Mouse (Mus musculus): ENCODE data around the gene Sema4a. TPM values are rescaled to one million over a fixed set of nuclear protein-coding genes. Genes with fewer than 3 reads are reported as not detected.

Gene Sema4a
- polyA plus RNA-seq (2015; fragmentation: Nextera tagmentation; extraction: Ambion mirVana), result 30.9 and 39.2 TPM in 2 replicates

DNA sequence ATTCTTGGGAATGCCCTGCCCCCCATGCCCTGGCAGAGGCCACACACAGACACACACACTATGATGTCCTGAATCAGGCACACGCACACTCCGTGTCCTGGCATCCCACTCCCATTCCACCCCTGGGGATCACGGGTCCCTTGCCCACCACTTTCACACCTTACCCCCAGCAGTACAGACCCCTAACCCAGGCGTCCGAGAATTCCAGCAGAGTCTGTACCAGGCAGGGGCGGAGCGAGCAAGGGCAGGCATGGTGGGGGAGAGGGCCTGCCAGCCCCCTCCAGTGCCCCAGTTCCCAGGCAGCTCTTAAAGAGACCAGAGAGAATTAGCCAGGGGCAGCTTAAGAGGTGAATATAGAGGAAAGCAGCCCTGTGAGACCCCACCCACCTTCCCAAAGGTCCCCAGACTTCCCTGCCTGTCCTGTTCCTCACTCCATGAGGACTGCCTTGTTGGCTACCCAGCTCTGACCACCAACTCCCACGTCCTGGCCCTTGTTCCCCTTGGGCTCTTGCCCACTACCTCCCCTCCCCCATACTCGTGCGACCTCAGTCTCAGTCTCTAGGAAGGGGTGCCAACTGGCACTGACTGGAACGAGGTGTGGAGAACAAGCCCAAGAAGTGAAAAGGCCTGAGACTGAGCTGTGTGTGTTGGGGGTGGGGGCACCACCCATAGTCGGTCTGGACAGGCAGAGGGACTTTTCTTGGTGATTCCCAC is at the start of gene Sema4a:
Gene Sema4a (minus strand): TSS at position 200 of the 714 bp plus-strand sequence.
- Histone ChIP-seq H3K27ac (no peak within 1 kb of the TSS), H3K9me3 (no peaks in the 10 kb centered on the region), H3K4me2 (replicated peaks) (no peak within 1 kb of the TSS), H3K4me1 (replicated peaks) (peaks cover 20% of the 10 kb centered on the region; the same call in 1 of the 2 replicates), H3K9ac (no peak within 1 kb of the TSS), H3K4me3 (replicated peaks) (no peak within 1 kb of the TSS), H3K36me3 (no peaks in the 10 kb centered on the region), H3K27me3 (replicated peaks) (0 out of 2 replicates have a peak, but pooled peaks cover 4% of the 10 kb centered on the region)
- 50% methylated on average over 12 of the region's 12 CpGs for WGBS
- ATAC-seq, result no peak

DNA sequence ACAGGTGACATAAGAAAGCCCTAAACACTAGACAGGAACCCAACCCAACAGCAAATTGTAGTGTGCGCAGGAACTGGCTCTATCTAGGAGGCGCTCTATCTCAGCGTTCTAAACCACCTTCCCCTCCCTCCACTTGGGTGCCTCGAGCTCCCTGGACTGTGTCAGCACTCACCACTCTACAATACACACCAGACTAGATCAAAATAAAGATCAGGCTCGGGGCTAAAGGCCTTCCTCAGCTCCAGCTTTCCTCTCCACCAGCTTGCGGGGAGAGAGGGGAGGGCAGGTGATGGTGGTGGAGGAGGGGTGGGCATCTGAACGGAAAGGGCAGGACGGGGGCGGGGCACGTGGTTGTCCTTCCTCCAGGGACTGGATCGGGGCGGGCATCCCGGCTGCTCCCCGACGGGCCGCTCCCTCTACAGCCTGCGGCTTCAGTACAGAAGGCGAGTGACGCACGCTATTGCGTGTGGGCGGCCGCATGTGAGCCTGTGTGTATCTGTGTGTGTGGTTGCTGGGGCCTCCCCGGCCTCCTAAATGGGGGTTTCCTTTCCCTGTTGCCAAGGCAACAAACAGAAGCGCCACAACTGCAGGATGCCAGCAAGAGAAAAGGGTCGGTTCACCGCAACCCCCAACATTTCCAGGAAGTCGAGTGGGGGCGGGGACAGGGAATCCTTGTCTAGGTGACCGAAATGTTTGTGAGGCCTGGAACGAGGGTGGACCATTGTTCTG is 48.9 kb upstream of the Sema4a start, which contains the start of gene Lmna:
Gene Lmna (minus strand): TSS at position 265 of the 729 bp plus-strand sequence.
- Histone ChIP-seq H3K9me3 (no peaks in the 10 kb centered on the region), H3K4me1 (replicated peaks) (peaks cover 51% of the 10 kb centered on the region), H3K27me3 (replicated peaks) (0 out of 2 replicates have a peak, but pooled peaks cover 2% of the 10 kb centered on the region), H3K9ac (peak within 1 kb of the TSS; percentile 48), H3K4me2 (replicated peaks) (peak within 1 kb of the TSS; percentile 74), H3K27ac (peak within 1 kb of the TSS; percentile 90), H3K4me3 (replicated peaks) (peak within 1 kb of the TSS; percentile 38), H3K36me3 (no peaks in the 10 kb centered on the region)
- peak; percentile 93 for ATAC-seq
- under 1% methylated on average over 31 of the region's 31 CpGs for WGBS

DNA sequence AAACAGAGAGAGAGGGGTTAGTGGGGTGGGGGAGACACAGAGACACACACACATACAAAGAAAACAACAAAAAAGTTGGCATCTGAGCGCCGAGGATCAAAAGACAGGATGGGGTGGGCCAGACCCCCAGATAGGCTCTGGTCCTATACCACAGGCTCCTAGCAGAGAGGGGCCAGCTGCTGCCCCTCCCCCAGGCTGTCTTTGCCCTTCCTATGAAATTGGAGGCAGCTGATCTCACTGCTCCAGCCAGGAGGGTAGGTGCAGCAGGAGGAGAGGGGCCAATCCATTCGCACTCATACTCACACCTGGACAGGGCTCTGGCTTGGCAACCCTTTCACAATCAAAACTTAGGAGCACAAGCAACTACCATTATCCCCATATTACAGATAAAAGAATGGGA is 48.3 kb upstream of the Sema4a start:
- Histone ChIP-seq H3K27ac (peak overlapping the region; percentile 90), H3K4me1 (replicated peaks) (peaks cover 47% of the 10 kb centered on the region), H3K27me3 (replicated peaks) (0 out of 2 replicates have a peak, but pooled peaks cover 2% of the 10 kb centered on the region), H3K36me3 (no peaks in the 10 kb centered on the region), H3K4me3 (replicated peaks) (peak overlapping the region; percentile 38), H3K4me2 (replicated peaks) (peak overlapping the region; percentile 74), H3K9me3 (no peaks in the 10 kb centered on the region), H3K9ac (peak overlapping the region; percentile 33; the same call in 1 of the 2 replicates)
- WGBS, result 64% methylated on average over 3 of the region's 3 CpGs
- ATAC-seq, result no peak

DNA sequence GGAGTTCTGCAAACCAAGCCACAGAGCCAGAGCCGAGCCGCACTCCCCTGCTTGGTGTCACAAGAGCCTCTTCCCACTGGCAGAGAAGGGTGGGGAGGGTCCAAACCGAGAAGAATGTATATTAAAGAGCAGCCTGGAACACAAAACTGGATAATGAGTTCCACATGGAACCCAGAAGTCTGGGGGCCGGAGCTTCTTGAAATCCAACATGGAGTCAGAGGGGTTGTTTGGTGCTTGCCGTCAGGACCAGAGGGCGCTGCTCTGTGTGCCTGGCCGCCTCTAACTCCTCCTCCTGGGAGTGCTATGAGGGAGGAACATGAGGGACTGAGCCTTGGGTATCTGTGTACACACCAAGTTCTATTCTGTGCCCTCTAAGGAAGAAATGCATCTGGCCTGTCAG is 44.8 kb upstream of the Sema4a start:
- WGBS, result 57% methylated on average over 7 of the region's 7 CpGs
- Histone ChIP-seq H3K27ac (no peak overlapping the region), H3K4me2 (replicated peaks) (no peak overlapping the region), H3K9ac (no peak overlapping the region), H3K9me3 (no peaks in the 10 kb centered on the region), H3K27me3 (replicated peaks) (0 out of 2 replicates have a peak, but pooled peaks cover 2% of the 10 kb centered on the region), H3K36me3 (no peaks in the 10 kb centered on the region), H3K4me1 (replicated peaks) (peaks cover 39% of the 10 kb centered on the region), H3K4me3 (replicated peaks) (no peak overlapping the region)
- no peak for ATAC-seq

DNA sequence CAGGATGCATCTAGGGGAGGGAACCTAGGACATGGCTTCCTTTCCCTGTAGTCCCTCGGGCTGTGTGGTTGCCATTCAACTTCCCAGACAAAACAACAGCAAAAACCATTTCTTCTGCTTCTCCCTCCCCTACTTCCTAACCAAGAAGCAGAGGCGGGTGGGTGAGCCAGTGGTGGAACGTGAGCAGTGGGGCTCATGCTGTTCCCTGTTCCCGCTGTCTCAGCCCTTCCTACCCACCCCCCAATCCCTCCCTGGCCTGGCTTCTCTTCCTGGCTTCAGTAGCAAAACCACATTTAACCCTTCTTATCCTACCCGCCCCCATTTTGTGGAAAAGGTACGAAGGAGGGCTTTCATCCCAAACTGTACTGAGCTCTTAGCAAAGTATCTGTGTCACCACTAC is 44.1 kb upstream of the Sema4a start:
- ATAC-seq, result no peak
- no peak overlapping the region for H3K4me2 ChIP-seq (replicated peaks)
- H3K9ac ChIP-seq, result no peak overlapping the region
- 0 out of 2 replicates have a peak, but pooled peaks cover 2% of the 10 kb centered on the region for H3K27me3 ChIP-seq (replicated peaks)
- peaks cover 39% of the 10 kb centered on the region for H3K4me1 ChIP-seq (replicated peaks)
- no peak overlapping the region for H3K27ac ChIP-seq
- no peaks in the 10 kb centered on the region for H3K9me3 ChIP-seq
- no peaks in the 10 kb centered on the region for H3K36me3 ChIP-seq
- WGBS, result 76% methylated on average over 6 of the region's 6 CpGs
- H3K4me3 ChIP-seq (replicated peaks), result no peak overlapping the region

DNA sequence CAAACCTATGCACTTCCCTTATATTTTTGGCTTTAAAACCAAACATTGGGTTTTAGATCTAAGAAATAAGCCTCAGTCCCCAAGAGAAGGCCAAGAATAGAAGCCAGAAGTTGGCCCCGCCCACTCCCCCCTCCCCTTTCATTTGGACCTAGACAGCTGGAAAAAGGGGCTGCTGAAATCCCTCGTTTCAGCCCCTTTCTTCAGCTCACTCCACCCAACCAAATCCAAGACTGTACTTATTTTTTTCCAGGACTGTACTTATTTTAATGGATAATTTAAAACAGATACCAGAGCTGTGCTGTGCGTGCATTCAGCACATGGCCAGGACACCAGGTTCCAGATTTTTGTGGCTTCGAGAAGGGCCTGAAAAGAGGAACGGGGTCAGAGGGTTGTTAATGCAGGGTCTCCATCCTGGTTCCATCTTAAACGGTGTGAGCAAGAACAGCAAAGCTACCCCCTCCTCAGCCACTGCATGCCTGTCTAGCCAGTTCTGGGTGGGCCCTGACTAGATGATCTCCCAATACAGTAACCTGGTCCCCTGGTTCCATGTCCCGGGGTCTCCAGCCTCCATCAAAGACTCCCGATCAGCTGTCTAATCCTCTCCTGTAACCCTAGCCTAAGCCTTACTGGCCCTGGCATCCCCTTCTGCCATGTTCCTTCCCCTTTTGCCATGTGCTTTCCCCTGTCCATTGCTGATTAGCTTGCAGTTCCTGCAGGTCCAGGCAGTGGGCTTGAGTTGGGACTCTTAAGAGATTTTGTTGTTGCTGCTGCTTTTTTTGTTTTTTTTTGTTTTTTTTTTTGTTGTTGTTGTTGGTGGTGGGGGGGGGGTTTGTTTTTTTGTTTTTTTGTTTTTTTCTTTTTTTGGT is 43.1 kb upstream of the Sema4a start:
- peaks cover 32% of the 10 kb centered on the region for H3K4me1 ChIP-seq (replicated peaks)
- 0 out of 2 replicates have a peak, but pooled peaks cover 2% of the 10 kb centered on the region for H3K27me3 ChIP-seq (replicated peaks)
- H3K27ac ChIP-seq, result peak overlapping the region; percentile 66
- ATAC-seq, result no peak
- 47% methylated on average over 8 of the region's 8 CpGs for WGBS
- H3K4me3 ChIP-seq (replicated peaks), result no peak overlapping the region
- no peak overlapping the region for H3K9ac ChIP-seq
- H3K4me2 ChIP-seq (replicated peaks), result peak overlapping the region; percentile 100
- H3K9me3 ChIP-seq, result no peaks in the 10 kb centered on the region
- no peaks in the 10 kb centered on the region for H3K36me3 ChIP-seq

DNA sequence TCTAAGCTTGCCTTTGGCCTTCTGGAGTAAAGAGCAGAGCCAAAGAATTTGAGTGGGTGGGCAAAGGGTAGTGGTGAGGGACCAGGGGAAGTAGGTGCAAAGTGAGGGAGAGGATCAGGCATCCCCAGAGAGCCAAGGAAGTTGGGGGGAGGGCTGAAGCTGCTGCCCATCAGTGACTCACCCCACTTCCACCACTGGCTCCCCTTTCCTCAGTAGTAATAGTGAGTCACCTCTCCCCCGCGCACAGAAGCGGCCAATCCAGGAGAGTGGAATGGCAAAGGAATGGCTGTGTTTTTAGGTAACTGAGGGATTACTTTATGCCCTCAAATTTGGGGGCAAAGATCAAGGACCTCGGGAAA is 42.5 kb upstream of the Sema4a start:
- Histone ChIP-seq H3K4me1 (replicated peaks) (peaks cover 32% of the 10 kb centered on the region), H3K27me3 (replicated peaks) (0 out of 2 replicates have a peak, but pooled peaks cover 2% of the 10 kb centered on the region), H3K36me3 (no peaks in the 10 kb centered on the region), H3K4me3 (replicated peaks) (peak overlapping the region; percentile 80), H3K4me2 (replicated peaks) (peak overlapping the region; percentile 100), H3K9me3 (no peaks in the 10 kb centered on the region), H3K9ac (no peak overlapping the region), H3K27ac (peak overlapping the region; percentile 66)
- 28% methylated on average over 4 of the region's 4 CpGs for WGBS
- peak; percentile 32 for ATAC-seq

DNA sequence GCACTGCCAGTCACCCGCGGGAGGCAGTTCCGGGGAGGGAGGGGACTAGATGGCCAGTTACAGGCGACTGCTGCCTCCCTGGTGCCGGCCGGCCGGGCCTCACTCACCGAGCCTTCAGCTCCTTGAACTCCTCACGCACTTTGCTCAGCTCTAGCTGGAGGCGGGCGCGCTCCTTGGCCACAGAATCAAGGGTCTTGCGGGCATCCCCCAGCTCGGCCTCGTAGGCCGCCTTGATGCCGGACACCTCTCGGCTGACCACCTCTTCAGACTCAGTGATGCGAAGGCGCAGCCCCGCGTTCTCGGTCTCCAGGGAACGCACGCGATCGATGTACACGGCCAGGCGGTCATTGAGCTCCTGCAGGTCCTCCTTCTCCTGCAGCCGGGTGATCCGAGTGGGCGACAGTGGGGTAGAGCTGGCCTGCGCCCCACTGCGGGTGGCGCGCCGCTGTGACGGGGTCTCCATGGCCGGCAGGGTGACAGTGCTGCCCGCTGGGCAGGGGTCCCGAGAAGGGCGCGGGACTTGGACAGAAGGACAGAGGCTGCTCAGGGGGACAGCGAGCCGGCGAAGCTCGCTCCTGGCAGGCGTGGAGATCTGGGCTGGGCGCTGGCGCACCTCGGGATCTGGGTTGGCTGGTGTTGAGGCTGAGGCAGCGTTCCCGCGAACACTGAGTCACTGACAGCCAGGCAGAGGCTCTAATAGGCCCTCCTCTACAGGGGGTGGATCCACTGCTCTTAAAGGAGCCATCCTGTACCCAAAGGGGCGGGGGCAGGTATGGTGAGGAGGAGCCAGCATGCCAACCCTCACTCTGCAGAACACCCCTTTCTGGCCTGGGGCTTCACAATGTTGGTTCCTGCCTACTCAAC is 41.9 kb upstream of the Sema4a start:
- peaks cover 32% of the 10 kb centered on the region for H3K4me1 ChIP-seq (replicated peaks)

DNA sequence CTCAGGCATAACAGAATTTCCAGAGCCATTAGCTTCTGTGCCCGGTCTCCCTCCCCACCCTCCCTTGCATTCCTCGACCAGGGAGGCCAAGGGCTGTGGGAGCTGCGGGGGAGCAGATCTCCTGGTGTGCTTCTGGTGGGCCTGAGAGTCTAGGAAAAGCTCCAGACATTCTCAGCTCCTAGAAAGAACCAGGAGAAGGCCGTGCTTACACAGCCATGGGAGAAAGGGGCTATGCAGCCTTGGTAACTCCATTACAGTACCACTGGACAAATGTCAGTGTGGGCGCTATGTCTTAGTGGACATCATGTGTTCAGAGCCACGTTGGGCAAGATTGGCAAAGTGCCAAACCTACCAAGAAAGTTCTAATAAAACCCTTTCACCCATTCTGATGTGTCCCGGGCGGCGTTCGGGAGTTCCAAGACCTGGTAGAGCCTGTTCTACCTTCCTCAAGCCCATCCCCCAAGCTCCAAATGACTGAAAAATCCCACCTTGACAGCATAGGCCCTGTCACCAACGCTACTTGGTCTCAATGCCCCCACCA is 41.1 kb upstream of the Sema4a start:
- H3K27me3 ChIP-seq (replicated peaks), result 0 out of 2 replicates have a peak, but pooled peaks cover under 1% of the 10 kb centered on the region
- 0 out of 2 replicates have a peak, but pooled peaks have one; percentile 9 for ATAC-seq
- peak overlapping the region; percentile 87 for H3K27ac ChIP-seq
- H3K4me1 ChIP-seq (replicated peaks), result peaks cover 32% of the 10 kb centered on the region
- no peaks in the 10 kb centered on the region for H3K9me3 ChIP-seq
- 12% methylated on average over 11 of the region's 11 CpGs for WGBS
- H3K36me3 ChIP-seq, result no peaks in the 10 kb centered on the region
- peak overlapping the region; percentile 80 for H3K4me3 ChIP-seq (replicated peaks)
- peak overlapping the region; percentile 100 for H3K4me2 ChIP-seq (replicated peaks)
- peak overlapping the region; percentile 88 for H3K9ac ChIP-seq

More for the DNA sequence above, 41.9 kb upstream of the Sema4a start:
- peak overlapping the region; percentile 88 for H3K9ac ChIP-seq
- no peaks in the 10 kb centered on the region for H3K36me3 ChIP-seq
- H3K4me2 ChIP-seq (replicated peaks), result peak overlapping the region; percentile 100
- H3K4me3 ChIP-seq (replicated peaks), result peak overlapping the region; percentile 80
- 0 out of 2 replicates have a peak, but pooled peaks cover 2% of the 10 kb centered on the region for H3K27me3 ChIP-seq (replicated peaks)
- under 1% methylated on average over 55 of the region's 55 CpGs for WGBS
- ATAC-seq, result peak; percentile 93
- H3K9me3 ChIP-seq, result no peaks in the 10 kb centered on the region
- peak overlapping the region; percentile 87 for H3K27ac ChIP-seq

DNA sequence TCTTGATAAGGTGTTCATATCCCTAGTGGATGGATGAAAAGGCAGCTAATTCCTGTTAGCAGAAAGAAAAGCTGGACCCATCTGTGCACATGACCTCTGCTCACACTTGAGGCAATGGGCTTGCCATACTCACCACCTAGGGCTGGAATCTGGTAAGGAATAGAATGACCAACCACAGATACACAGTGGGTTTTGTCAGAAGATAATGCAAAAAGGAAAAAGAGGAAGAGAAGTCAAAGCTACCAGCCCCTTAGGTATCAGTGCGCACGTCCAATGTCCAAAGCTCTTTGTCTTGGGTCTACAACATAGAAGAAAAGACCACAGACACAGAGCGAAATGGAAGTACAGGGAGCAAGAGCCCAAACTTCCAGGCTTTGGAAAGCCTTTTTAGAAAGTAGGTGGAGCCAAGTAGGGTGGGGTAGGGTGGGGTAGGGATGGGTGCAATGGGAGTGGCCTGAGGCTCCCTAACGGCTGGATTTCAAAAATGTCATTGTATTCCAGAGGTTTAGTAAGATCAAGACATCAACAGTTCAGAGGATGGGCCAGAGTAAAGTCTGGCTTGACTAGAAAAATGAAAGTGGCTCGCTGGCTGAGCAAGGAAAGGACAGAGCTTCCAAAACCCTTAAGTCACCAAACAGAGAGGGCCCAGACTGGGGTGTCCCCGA is 40.5 kb upstream of the Sema4a start:
- peak overlapping the region; percentile 87 for H3K27ac ChIP-seq
- H3K36me3 ChIP-seq, result no peaks in the 10 kb centered on the region
- peak overlapping the region; percentile 80 for H3K4me3 ChIP-seq (replicated peaks)
- H3K9ac ChIP-seq, result peak overlapping the region; percentile 88
- H3K9me3 ChIP-seq, result no peaks in the 10 kb centered on the region
- H3K27me3 ChIP-seq (replicated peaks), result no peaks in the 10 kb centered on the region
- no peak for ATAC-seq
- peak overlapping the region; percentile 100 for H3K4me2 ChIP-seq (replicated peaks)
- 52% methylated on average over 6 of the region's 6 CpGs for WGBS
- peaks cover 35% of the 10 kb centered on the region for H3K4me1 ChIP-seq (replicated peaks)

Data from intestine, embryonic 15.5 days (tissue).